Mouse (Mus musculus): ENCODE results near the gene Zscan5b. TPM values are rescaled to one million over a fixed set of nuclear protein-coding genes. Genes with fewer than 3 reads are reported as not detected.
"Not testable (repeated sequence)": the region's sequence is repeated elsewhere in the genome, so short reads cannot be mapped to it uniquely, and the experiment has no call there.

Zscan5b gene
- polyA plus RNA-seq, 1 experiment from 2014 or later: not detected

- not testable (repeated sequence) for H3K9ac ChIP-seq (ENCODE audit: low read length)
- WGBS: 77% methylated on average over 3 of the region's 4 CpGs
Observed at GRCm38 (mm10) chr7:6214691-6215090, 7.4 kb upstream of the Zscan5b start.

GRCm38 (mm10) chr7:6220147-6220546, 1.9 kb upstream of the Zscan5b start:
- ATAC-seq: no peak
- 38% methylated on average over 3 of the region's 3 CpGs for WGBS
- no peak overlapping the region for H3K9ac ChIP-seq (ENCODE audit: low read length)

More at GRCm38 (mm10) chr7:6214691-6215090, 7.4 kb upstream of the Zscan5b start:
- H3K4me2 ChIP-seq (ENCODE audit: low read length); DNase-seq (ENCODE audit: low spot score); H3K27ac ChIP-seq (ENCODE audit: low read depth, low read length); H3K4me1 ChIP-seq (ENCODE audit: control insufficient read depth, insufficient read depth, low read length); H3K9me3 ChIP-seq (replicated peaks; ENCODE audit: control insufficient read depth, low read length); H3K4me3 ChIP-seq (ENCODE audit: low read depth, low read length); H3K27me3 ChIP-seq (replicated peaks; ENCODE audit: control insufficient read depth, insufficient read depth, low read length); ATAC-seq; H3K36me3 ChIP-seq (ENCODE audit: control insufficient read depth, insufficient read depth, low read length): not testable (repeated sequence)

GRCm38 (mm10) chr7:6228491-6228890, 6.4 kb downstream of the Zscan5b start:
- H3K27me3 ChIP-seq (replicated peaks; ENCODE audit: control insufficient read depth, insufficient read depth, low read length); H3K36me3 ChIP-seq (ENCODE audit: control insufficient read depth, insufficient read depth, low read length); DNase-seq (ENCODE audit: low spot score); H3K9me3 ChIP-seq (replicated peaks; ENCODE audit: control insufficient read depth, low read length); H3K4me1 ChIP-seq (ENCODE audit: control insufficient read depth, insufficient read depth, low read length); H3K4me3 ChIP-seq (ENCODE audit: low read depth, low read length); H3K4me2 ChIP-seq (ENCODE audit: low read length); ATAC-seq; H3K27ac ChIP-seq (ENCODE audit: low read depth, low read length); H3K9ac ChIP-seq (ENCODE audit: low read length): not testable (repeated sequence)
- WGBS: 55% methylated on average over 8 of the region's 8 CpGs

More at GRCm38 (mm10) chr7:6220147-6220546, 1.9 kb upstream of the Zscan5b start:
- Histone ChIP-seq H3K4me1 (ENCODE audit: control insufficient read depth, insufficient read depth, low read length) (no peaks in the 10 kb centered on the region), H3K4me2 (ENCODE audit: low read length) (no peak overlapping the region), H3K9me3 (replicated peaks; ENCODE audit: control insufficient read depth, low read length) (no peaks in the 10 kb centered on the region), H3K36me3 (ENCODE audit: control insufficient read depth, insufficient read depth, low read length) (no peaks in the 10 kb centered on the region), H3K27ac (ENCODE audit: low read depth, low read length) (no peak overlapping the region), H3K27me3 (replicated peaks; ENCODE audit: control insufficient read depth, insufficient read depth, low read length) (no peaks in the 10 kb centered on the region), H3K4me3 (ENCODE audit: low read depth, low read length) (no peak overlapping the region)
- DNase-seq (ENCODE audit: low spot score): no peak

GRCm38 (mm10) chr7:6239787-6240186, 17.7 kb downstream of the Zscan5b start:
- Histone ChIP-seq H3K9ac (ENCODE audit: low read length) (no peak overlapping the region), H3K4me1 (ENCODE audit: control insufficient read depth, insufficient read depth, low read length) (no peaks in the 10 kb centered on the region), H3K4me2 (ENCODE audit: low read length) (no peak overlapping the region), H3K27ac (ENCODE audit: low read depth, low read length) (no peak overlapping the region), H3K4me3 (ENCODE audit: low read depth, low read length) (no peak overlapping the region), H3K36me3 (ENCODE audit: control insufficient read depth, insufficient read depth, low read length) (no peaks in the 10 kb centered on the region), H3K9me3 (replicated peaks; ENCODE audit: control insufficient read depth, low read length) (no peaks in the 10 kb centered on the region), H3K27me3 (replicated peaks; ENCODE audit: control insufficient read depth, insufficient read depth, low read length) (no peaks in the 10 kb centered on the region)
- 56% methylated on average over 11 of the region's 11 CpGs for WGBS
- ATAC-seq (no peak), DNase-seq (ENCODE audit: low spot score) (no peak)

GRCm38 (mm10) chr7:6240841-6241425, 18.9 kb downstream of the Zscan5b start:
- not testable (repeated sequence) for H3K27ac ChIP-seq (ENCODE audit: low read depth, low read length); H3K9ac ChIP-seq (ENCODE audit: low read length); H3K4me3 ChIP-seq (ENCODE audit: low read depth, low read length); H3K27me3 ChIP-seq (replicated peaks; ENCODE audit: control insufficient read depth, insufficient read depth, low read length); H3K36me3 ChIP-seq (ENCODE audit: control insufficient read depth, insufficient read depth, low read length); H3K9me3 ChIP-seq (replicated peaks; ENCODE audit: control insufficient read depth, low read length); ATAC-seq; H3K4me1 ChIP-seq (ENCODE audit: control insufficient read depth, insufficient read depth, low read length); H3K4me2 ChIP-seq (ENCODE audit: low read length)
- WGBS: 14% methylated on average over 1 of the region's 1 CpGs
- peak; percentile 25 for DNase-seq (ENCODE audit: low spot score)

GRCm38 (mm10) chr7:6244361-6245292, 22.5 kb downstream of the Zscan5b start:
- no peak overlapping the region for H3K27ac ChIP-seq (ENCODE audit: low read depth, low read length)
- H3K9me3 ChIP-seq (replicated peaks; ENCODE audit: control insufficient read depth, low read length): no peaks in the 10 kb centered on the region
- no peaks in the 10 kb centered on the region for H3K27me3 ChIP-seq (replicated peaks; ENCODE audit: control insufficient read depth, insufficient read depth, low read length)

GRCm38 (mm10) chr7:6252410-6252809, 30.3 kb downstream of the Zscan5b start, which contains the start of gene Epp13:
Epp13 (plus strand) TSS chr7:6252710.
- no peak within 1 kb of the TSS for H3K27ac ChIP-seq (ENCODE audit: low read depth, low read length)
- ATAC-seq (no peak), DNase-seq (ENCODE audit: low spot score) (no peak)
- no peak within 1 kb of the TSS for H3K4me3 ChIP-seq (ENCODE audit: low read depth, low read length)
- H3K36me3 ChIP-seq (ENCODE audit: control insufficient read depth, insufficient read depth, low read length): no peaks in the 10 kb centered on the region
- H3K4me2 ChIP-seq (ENCODE audit: low read length): no peak within 1 kb of the TSS
- 83% methylated on average over 6 of the region's 6 CpGs for WGBS
- H3K4me1 ChIP-seq (ENCODE audit: control insufficient read depth, insufficient read depth, low read length): no peaks in the 10 kb centered on the region
- no peak within 1 kb of the TSS for H3K9ac ChIP-seq (ENCODE audit: low read length)
- no peaks in the 10 kb centered on the region for H3K9me3 ChIP-seq (replicated peaks; ENCODE audit: control insufficient read depth, low read length)
- H3K27me3 ChIP-seq (replicated peaks; ENCODE audit: control insufficient read depth, insufficient read depth, low read length): no peaks in the 10 kb centered on the region

More at GRCm38 (mm10) chr7:6244361-6245292, 22.5 kb downstream of the Zscan5b start:
- Histone ChIP-seq H3K36me3 (ENCODE audit: control insufficient read depth, insufficient read depth, low read length) (no peaks in the 10 kb centered on the region), H3K4me2 (ENCODE audit: low read length) (no peak overlapping the region), H3K4me1 (ENCODE audit: control insufficient read depth, insufficient read depth, low read length) (no peaks in the 10 kb centered on the region), H3K9ac (ENCODE audit: low read length) (no peak overlapping the region), H3K4me3 (ENCODE audit: low read depth, low read length) (no peak overlapping the region)
- WGBS: 64% methylated on average over 11 of the region's 11 CpGs
- ATAC-seq: no peak
- DNase-seq (ENCODE audit: low spot score): no peak

- Histone ChIP-seq H3K27ac (ENCODE audit: low read depth, low read length) (no peak overlapping the region), H3K4me3 (ENCODE audit: low read depth, low read length) (no peak overlapping the region), H3K36me3 (ENCODE audit: control insufficient read depth, insufficient read depth, low read length) (no peaks in the 10 kb centered on the region), H3K4me2 (ENCODE audit: low read length) (no peak overlapping the region), H3K9ac (ENCODE audit: low read length) (no peak overlapping the region), H3K9me3 (replicated peaks; ENCODE audit: control insufficient read depth, low read length) (no peaks in the 10 kb centered on the region), H3K4me1 (ENCODE audit: control insufficient read depth, insufficient read depth, low read length) (no peaks in the 10 kb centered on the region), H3K27me3 (replicated peaks; ENCODE audit: control insufficient read depth, insufficient read depth, low read length) (no peaks in the 10 kb centered on the region)
- no peak for ATAC-seq
- no peak for DNase-seq (ENCODE audit: low spot score)
- 98% methylated on average over 5 of the region's 5 CpGs for WGBS
Observed at GRCm38 (mm10) chr7:6254451-6254850, 32.4 kb downstream of the Zscan5b start.

- Histone ChIP-seq H3K9ac (ENCODE audit: low read length) (no peak overlapping the region), H3K27me3 (replicated peaks; ENCODE audit: control insufficient read depth, insufficient read depth, low read length) (no peaks in the 10 kb centered on the region), H3K4me3 (ENCODE audit: low read depth, low read length) (no peak overlapping the region), H3K4me2 (ENCODE audit: low read length) (no peak overlapping the region), H3K36me3 (ENCODE audit: control insufficient read depth, insufficient read depth, low read length) (no peaks in the 10 kb centered on the region), H3K27ac (ENCODE audit: low read depth, low read length) (no peak overlapping the region), H3K4me1 (ENCODE audit: control insufficient read depth, insufficient read depth, low read length) (no peaks in the 10 kb centered on the region), H3K9me3 (replicated peaks; ENCODE audit: control insufficient read depth, low read length) (no peaks in the 10 kb centered on the region)
- no peak for DNase-seq (ENCODE audit: low spot score)
- WGBS: 89% methylated on average over 4 of the region's 4 CpGs
- ATAC-seq: no peak
Observed at GRCm38 (mm10) chr7:6257386-6257785, 35.3 kb downstream of the Zscan5b start.

All from forebrain, embryonic 14.5 days (tissue).